Mouse (Mus musculus) MEL-GATA-1-ER (cell line): ENCODE data around the gene P3h2.

Experiments
- DNase-seq: peaks from one replicate; pipeline ENCODE4 v3.0.0-alpha.2; 2012; ENCODE audit warnings: low read depth; ENCODE audit errors: extremely low read depth

The P3h2 gene

DNA sequence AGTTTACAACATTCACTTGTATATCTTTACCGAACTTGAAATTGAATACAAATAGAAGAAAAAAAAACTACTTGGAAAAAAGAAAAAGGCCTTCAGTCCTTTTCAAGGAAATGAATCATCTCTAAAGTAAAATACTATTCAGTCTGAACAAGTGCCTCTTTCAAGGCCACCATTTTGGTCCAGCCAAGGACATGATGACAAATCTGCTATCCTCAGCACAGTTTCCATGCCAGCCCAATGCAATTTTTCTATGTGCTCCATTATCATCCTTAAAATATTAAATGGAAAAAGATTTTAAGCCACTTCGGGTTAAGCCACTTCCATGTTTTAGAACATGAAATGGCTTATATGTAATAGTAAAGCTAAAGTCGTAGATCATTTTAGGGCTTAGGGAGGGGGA lies 35.2 kb downstream of the P3h2 start:
- no peak for DNase-seq

DNA sequence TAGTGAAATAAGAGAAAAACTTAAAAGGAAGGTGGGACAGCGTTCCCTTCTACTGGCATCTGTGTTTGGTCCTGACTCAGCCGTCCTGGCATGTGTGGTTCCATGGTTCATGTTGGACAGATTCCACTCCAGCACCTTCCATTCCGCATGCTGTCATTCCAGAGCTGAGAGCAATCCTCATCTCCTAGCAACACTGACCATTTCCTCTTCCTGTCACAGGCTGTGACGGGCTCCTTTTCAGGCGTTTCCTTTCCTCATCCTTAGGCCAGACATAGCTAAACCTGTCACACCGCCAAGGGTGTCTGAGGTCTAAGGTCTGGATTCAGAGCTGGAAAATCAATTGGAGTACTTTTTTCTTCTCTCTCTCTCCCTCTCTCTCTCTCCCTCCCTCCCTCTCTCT lies 40.5 kb downstream of the P3h2 start:
- no peak for DNase-seq

GRCm38 (mm10) chr16:26060239-26061085 lies 45.1 kb downstream of the P3h2 start:
- DNase-seq = no peak

- no peak for DNase-seq
Measured at GRCm38 (mm10) chr16:26053631-26054030, 52.0 kb downstream of the P3h2 start.

- DNase-seq = no peak
Measured at GRCm38 (mm10) chr16:26049393-26050087, 56.0 kb downstream of the P3h2 start.

DNA sequence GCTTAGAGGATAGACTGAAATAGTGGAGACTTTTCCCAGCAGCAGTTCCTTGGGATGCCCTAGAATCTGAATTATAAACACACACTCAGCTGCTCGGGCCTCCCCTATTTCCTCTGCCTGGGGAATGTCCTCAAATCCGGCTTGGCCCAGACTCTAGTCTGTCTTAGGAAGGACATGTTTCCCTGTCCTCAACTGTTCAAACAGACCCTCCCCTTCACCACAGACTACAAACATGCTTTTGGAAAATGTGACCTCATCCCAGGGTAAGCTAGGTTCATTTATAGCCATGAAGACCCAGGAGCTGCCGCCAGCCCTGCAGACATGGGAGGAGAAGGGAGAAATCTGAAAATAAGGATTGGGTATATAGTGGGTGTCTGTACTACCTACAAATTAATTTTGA lies 57.7 kb downstream of the P3h2 start:
- no peak for DNase-seq

DNA sequence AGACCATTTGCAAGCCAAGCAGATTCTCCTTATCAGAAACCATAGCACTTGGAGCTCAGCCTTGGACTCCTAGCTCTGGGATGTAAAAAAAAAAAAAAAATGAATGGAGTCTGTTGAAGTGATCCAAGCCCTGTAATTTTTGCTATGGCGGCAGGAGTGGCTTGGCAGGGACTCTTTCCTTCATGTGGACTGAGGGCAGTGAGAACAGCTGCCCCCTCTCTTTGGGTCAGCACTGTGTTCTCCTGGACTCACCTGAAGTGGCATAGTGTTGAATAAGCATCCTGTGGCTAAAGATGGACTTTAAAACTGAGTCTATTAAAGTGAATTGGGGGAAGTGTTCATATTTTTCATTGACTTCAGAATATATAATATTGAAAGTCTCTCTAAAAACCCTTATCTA lies 58.2 kb downstream of the P3h2 start:
- DNase-seq = no peak

DNA sequence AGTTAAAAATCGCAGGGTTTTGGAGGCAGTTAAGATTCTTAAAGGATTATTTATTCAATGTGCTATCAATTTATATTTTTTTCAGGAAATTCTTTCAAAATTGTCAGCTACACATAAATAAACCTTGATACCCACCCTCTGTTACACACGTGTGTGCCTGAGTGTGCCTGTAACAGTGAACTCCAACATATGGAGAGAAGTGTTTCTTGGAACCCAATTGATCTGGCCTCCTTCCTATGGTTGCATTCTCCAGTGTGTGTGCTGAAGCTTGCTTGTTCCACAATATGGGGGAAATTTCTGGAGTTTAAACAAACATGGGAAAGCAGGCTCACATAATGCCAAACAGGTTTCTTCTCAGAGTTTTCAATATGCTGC lies 63.7 kb downstream of the P3h2 start:
- DNase-seq = no peak

DNA sequence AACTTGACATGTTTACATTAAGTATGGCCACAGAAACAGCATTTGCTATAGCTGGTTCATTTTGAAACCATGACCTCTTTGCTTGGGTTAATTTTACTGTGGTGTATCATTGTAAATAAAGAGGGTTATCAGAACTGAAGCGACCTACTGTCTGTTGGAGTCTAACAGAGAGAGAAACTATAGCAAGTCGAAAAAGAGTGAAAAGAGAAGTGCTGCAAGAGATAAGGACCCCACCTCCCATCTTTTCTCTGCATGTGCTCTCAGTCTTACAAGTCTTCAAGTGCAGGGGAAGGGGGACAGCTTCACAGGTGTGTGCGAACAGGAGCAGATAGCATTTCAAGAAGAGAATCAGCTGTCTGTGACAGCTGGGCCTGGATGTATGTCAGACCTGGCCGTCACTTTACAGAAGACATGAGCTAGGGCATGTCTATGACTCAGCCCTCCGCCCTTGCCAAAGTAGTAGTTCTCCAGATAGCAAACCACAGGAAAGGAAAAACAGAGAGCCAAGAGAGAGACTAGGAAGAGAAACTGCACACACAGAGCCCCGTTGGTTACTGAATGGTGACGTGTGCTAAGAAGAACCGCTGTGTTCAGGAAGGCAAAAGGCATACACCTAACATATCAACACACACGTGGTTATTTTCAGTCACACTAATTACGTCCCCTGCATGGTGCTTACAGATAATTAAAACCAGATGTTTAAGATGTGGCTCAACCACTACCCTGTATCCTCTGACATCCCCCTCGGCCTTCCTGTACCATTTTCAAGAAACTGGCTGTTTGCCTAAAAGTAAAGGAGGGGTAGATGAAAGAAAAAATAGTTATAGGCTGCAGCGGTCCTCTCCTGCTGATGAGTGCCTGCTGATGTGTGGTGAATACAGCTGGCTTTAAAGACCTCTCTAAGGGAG lies 64.3 kb downstream of the P3h2 start:
- peak; percentile 80 for DNase-seq

DNA sequence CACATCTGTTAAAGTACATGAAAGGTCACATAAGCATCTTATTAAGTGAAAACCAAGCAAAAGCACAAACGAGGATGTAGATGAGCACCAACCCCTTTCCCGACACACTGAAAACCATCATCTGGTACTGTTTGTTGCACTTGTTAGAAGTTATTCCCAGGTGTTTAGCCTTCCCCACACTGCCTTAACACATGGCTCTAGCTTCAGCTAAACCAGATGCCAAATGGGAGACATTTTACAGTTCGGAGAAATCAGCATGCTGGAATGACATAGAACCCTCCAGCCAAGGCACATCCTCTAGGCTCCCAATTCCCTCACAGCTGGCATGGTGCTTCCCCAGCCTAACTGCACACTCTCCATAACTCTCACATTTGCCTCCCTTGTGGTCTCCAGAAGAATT lies 66.3 kb downstream of the P3h2 start:
- no peak for DNase-seq

- DNase-seq = no peak
Measured at GRCm38 (mm10) chr16:26035525-26035924, 70.1 kb downstream of the P3h2 start.

GRCm38 (mm10) chr16:26035079-26035478 lies 70.5 kb downstream of the P3h2 start:
- DNase-seq = no peak

DNA sequence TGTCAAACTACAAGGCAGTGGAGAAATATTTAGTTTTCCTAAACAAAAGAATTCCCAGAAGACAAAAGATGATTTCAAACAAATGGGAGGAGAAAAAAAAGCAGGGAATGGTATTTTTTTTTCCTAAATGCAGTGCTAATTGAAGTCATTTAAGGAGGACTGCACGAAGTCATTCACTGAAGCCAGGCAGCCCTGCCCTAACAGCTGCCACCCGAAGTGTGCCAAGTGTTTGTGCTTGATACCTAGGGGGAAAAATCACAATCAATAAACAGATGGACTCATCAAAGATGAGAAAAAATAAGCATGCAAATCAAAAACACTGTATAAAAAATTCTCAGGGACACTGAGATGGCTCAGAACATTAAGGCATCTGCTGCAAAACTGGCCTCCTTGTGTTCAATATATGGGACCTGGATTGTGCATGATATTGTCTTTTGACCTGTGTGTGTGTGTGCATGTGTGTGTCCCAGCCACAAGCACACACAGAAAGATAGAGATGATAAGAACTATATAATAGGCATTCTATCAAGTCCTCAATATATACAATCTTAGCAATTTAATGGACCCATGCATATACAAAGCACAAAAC lies 76.1 kb downstream of the P3h2 start:
- DNase-seq = no peak

- no peak for DNase-seq
Measured at GRCm38 (mm10) chr16:26026416-26026815, 79.2 kb downstream of the P3h2 start.

DNA sequence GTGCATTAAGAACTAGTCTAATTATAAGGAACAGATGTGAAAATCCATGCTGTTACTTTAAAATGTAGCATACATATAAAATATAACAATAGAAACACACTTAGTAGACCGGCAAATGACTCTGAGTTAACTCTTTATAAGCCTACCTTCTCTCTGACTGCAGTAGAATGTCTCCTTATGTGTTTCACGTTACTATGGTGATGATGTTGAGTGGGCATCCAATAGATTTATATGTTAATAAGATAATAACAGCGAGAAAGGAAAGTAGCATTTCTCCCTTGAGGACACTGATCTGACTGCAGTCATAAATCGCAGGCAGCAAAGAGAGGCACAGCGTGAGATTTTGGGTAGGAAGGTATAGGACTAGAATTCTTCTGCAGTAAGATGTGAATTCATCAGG lies 81.0 kb downstream of the P3h2 start:
- no peak for DNase-seq

GRCm38 (mm10) chr16:26023352-26023751 lies 82.2 kb downstream of the P3h2 start:
- DNase-seq = no peak

- DNase-seq = no peak
Measured at GRCm38 (mm10) chr16:26021759-26022158, 83.8 kb downstream of the P3h2 start.

DNA sequence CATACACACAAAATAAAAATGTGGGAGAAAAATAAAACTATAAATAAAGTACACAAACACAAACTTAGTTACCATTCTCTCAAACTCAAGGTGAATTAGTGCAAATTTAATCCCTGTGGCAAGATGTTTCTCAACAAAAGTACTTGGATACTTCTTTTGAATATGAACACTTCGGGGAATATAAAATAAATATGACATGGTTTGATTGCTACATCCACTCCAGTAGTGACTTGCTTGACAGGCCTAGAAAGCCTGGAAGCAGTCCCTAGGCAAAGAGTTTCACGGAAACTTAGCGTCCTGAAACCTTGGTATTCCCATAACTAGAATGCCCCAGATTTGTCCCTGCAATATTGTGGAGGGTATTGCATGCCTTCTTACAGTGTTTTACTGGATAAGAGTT lies 99.8 kb downstream of the P3h2 start:
- no peak for DNase-seq

- DNase-seq = no peak
Measured at GRCm38 (mm10) chr16:26003261-26003660, 102.3 kb downstream of the P3h2 start.

DNA sequence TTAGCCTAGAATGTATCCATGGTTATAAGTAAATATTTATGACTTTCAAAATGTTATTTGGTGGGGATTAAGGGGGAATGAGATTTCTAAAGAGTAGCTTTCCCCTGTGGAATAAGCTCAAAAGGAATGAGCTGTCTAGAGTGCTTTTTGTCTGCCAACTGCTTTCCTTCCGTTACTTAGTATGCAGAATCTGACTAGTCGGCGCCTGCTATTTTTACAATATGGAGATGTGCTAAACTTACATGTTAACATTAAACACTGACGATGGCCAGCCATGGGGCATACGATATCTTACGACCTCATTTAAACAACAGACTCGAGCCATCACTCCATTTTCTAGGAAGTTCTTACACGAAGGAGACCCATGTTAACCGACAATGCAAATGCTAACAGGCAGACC lies 102.7 kb downstream of the P3h2 start:
- DNase-seq = no peak

GRCm38 (mm10) chr16:25994605-25995004 lies 111.0 kb downstream of the P3h2 start:
- no peak for DNase-seq

- no peak for DNase-seq
Measured at GRCm38 (mm10) chr16:25987221-25987620, 118.4 kb downstream of the P3h2 start.
